Mouse (Mus musculus) liver, postnatal 0 days (tissue): ENCODE measurements at regions not wholly inside any gene's neighbourhood (a gene's known extent, or its start where the extent isn't known, plus 50 kb on each side); places are given as distances from the start of the nearest gene placed in this dataset.

Experiments used
- ATAC-seq: fragments of 200-750 bp; cut with Nextera tagmentation; 2 replicates; pipeline ENCODE4 v1.8.0; 2017; ENCODE audit warnings: mild to moderate bottlenecking, moderate library complexity
- DNase-seq: peaks from one replicate; pipeline ENCODE4 v3.0.0-alpha.2; 2016
- H3K27ac ChIP-seq: fragments of 300-500 bp; sonication (generic); 2 replicates; pipeline ENCODE4 v1.5.1; 2014; ENCODE audit warnings: antibody characterized with exemption, moderate library complexity, mild to moderate bottlenecking, low read depth
- H3K27me3 ChIP-seq: fragments of 300-500 bp; sonication (generic); 2 replicates; pipeline ENCODE4 v1.6.1; 2014; ENCODE audit warnings: low read length, control low read depth, mixed read lengths; ENCODE audit not compliant: insufficient read depth
- H3K36me3 ChIP-seq: fragments of 300-500 bp; sonication (generic); replicated peaks from 2 replicates; pipeline ENCODE4 v1.6.1; 2014; ENCODE audit warnings: mild to moderate bottlenecking, control low read depth, low read length, moderate library complexity, mixed read lengths; ENCODE audit not compliant: insufficient read depth
- H3K4me1 ChIP-seq: fragments of 300-500 bp; sonication (generic); 2 replicates; pipeline ENCODE4 v1.6.1; 2014; ENCODE audit warnings: antibody characterized with exemption, mild to moderate bottlenecking, control low read depth; ENCODE audit not compliant: insufficient read depth
- H3K4me2 ChIP-seq: fragments of 300-500 bp; sonication (generic); 2 replicates; pipeline ENCODE4 v1.6.1; 2014; ENCODE audit warnings: low read depth, mild to moderate bottlenecking, low read length, moderate library complexity, mixed read lengths
- H3K4me3 ChIP-seq: fragments of 300-500 bp; sonication (generic); 2 replicates; pipeline ENCODE4 v1.5.1; 2014; ENCODE audit warnings: low read depth, low read length
- H3K9ac ChIP-seq: fragments of 300-500 bp; sonication (generic); replicated peaks from 2 replicates; pipeline ENCODE4 v1.6.1; 2014; ENCODE audit warnings: mild to moderate bottlenecking, moderate library complexity
- H3K9me3 ChIP-seq: fragments of 300-500 bp; sonication (generic); 2 replicates; pipeline ENCODE4 v1.6.1; 2016; ENCODE audit warnings: mild to moderate bottlenecking, control low read depth, low read length, mixed read lengths
- CTCF ChIP-seq: sonication (generic); IDR thresholded peaks from 2 replicates; pipeline ENCODE4 v1.5.1; 2016; ENCODE audit warnings: antibody characterized with exemption, low read depth
- EP300 ChIP-seq: IDR thresholded peaks from 2 replicates; pipeline ENCODE4 v1.6.1; 2016; ENCODE audit warnings: antibody characterized with exemption, low read depth, mild to moderate bottlenecking
- whole genome bisulfite sequencing: fragments of 180-500 bp; shearing (Covaris S2); extraction: QIAGEN DNeasy Blood & Tissue Kit; methylation state at CpG from one replicate; pipeline ENCODE4 v1.1.7; 2014; ENCODE audit not compliant: insufficient replicate concordance; 5-methylcytosine and 5-hydroxymethylcytosine counted together

DNA sequence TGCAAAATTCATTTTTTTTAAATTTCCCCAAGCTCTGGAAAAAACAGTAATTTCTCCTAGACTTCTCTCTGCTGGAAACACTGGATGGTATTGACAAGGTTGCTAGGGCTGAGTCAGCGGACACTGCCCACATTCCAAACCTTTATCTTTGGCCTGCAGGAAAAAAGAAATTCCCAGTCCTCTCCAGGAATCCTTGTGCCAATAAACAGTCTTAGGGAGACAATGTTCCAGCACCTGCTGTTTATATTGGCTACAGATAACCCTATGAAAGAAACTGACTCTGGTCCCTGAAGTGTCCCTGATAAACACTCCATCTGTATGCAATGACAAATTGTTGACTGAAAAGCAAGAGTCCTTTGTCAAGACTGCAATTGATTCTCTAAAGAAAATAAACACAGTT lies 260.5 kb upstream of the Sgcd start:
- Histone ChIP-seq H3K27me3 (no peaks in the 10 kb centered on the region), H3K27ac (no peak overlapping the region), H3K4me1 (no peaks in the 10 kb centered on the region), H3K4me2 (no peak overlapping the region), H3K9me3 (no peaks in the 10 kb centered on the region), H3K36me3 (no peaks in the 10 kb centered on the region), H3K4me3 (no peak overlapping the region), H3K9ac (no peak overlapping the region)
- 42% methylated on average over 1 of the region's 1 CpGs for WGBS
- DNase-seq (no peak), ATAC-seq (no peak)
- TF ChIP-seq EP300 (0 out of 2 replicates have a peak, but pooled peaks have one; percentile 16), CTCF (no peak)

DNA sequence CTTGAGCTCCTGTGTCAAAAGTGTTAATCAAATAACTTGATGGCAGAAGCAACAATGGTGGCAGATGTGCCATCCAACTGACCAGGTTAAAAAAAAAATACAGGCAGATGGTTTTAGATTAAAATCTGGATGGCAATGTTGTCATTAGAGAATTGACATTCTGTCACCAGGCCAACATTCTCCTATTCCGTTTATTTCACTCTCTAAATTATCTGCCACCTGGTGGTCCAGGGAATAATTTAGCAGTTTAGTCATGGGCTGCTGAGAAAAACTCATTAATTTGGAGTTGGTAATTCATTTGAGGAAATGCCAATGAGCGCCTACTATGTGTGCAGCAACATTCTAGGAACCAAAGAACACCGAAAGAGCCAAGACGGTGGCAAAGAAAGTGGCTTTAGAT lies 232.4 kb upstream of the Sgcd start:
- ATAC-seq = no peak
- no peak overlapping the region for H3K4me3 ChIP-seq
- TF ChIP-seq EP300 (no peak), CTCF (no peak)
- 74% methylated on average over 4 of the region's 4 CpGs for WGBS
- H3K4me2 ChIP-seq = no peak overlapping the region
- no peaks in the 10 kb centered on the region for H3K9me3 ChIP-seq
- no peaks in the 10 kb centered on the region for H3K4me1 ChIP-seq
- no peaks in the 10 kb centered on the region for H3K36me3 ChIP-seq
- no peak overlapping the region for H3K27ac ChIP-seq
- H3K9ac ChIP-seq = no peak overlapping the region
- DNase-seq = no peak
- no peaks in the 10 kb centered on the region for H3K27me3 ChIP-seq

DNA sequence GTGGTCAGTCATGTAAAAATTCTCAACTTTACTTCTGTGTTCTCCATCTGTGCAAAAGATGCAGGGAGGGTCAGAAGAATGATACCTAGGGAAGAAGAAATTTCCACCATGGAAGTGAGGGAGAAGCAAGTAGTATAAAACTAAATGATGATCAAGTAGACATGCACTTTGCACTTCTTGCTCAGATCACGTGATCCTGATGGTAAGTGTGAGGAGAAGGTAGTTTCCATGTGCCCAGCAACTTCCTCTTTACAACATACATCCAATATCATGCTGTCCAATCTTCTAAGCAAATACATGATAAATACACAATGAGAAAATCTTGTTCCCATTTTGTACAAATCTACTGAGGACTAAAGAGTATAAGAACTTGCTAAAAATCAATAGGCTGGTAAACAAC lies 230.4 kb upstream of the Sgcd start:
- Histone ChIP-seq H3K36me3 (no peaks in the 10 kb centered on the region), H3K9me3 (no peaks in the 10 kb centered on the region), H3K27ac (no peak overlapping the region), H3K27me3 (no peaks in the 10 kb centered on the region), H3K4me1 (no peaks in the 10 kb centered on the region), H3K9ac (no peak overlapping the region), H3K4me2 (no peak overlapping the region), H3K4me3 (no peak overlapping the region)
- no peak for TF ChIP-seq CTCF
- TF ChIP-seq EP300 = no peak
- no peak for DNase-seq
- ATAC-seq = no peak
- WGBS = 48% methylated on average over 1 of the region's 1 CpGs

DNA sequence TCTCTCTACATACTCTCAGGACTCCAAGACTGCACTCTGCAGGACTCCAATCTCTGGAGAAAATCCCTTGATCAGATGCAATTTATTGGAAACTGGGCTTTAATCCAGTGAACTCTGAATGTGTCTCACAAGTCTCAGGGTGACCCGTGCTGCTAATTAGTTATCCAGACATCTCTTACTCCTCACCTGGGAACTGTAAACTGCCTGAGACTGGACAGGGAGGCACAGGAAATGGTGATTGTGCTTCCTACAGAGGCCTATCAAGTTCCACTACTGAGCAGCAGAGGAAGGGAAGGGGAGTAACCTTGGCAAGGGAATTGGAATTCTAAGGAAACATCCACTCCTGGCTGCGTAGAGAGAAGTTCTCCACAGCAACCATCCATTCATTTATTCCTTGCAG lies 228.0 kb upstream of the Sgcd start:
- no peak for TF ChIP-seq CTCF
- no peak for TF ChIP-seq EP300
- H3K27me3 ChIP-seq = no peaks in the 10 kb centered on the region
- no peak overlapping the region for H3K9ac ChIP-seq
- H3K9me3 ChIP-seq = no peaks in the 10 kb centered on the region
- H3K36me3 ChIP-seq = no peaks in the 10 kb centered on the region
- 53% methylated on average over 2 of the region's 2 CpGs for WGBS
- no peaks in the 10 kb centered on the region for H3K4me1 ChIP-seq
- DNase-seq = no peak
- no peak for ATAC-seq
- H3K4me2 ChIP-seq = no peak overlapping the region
- H3K27ac ChIP-seq = no peak overlapping the region
- no peak overlapping the region for H3K4me3 ChIP-seq

DNA sequence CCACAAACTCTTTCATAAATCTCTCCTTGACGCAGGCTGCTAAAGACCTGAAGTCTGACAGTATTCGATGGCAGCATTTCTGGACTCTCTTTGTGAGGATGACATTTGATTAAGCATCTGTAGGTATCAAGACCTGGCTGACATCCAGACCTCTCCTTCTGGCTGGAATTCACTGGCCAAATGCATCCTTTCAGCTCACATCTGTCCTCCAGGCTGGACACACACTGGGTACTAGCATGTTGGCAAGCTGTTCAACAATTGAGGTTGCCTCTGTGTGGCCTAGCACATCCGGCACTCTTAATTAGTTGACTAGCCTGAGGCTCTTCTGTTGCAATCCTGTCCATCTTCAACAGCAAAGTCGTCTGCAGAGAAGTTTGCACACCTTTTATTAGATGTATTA lies 197.8 kb upstream of the Sgcd start:
- H3K36me3 ChIP-seq = no peaks in the 10 kb centered on the region
- WGBS = 79% methylated on average over 4 of the region's 4 CpGs
- ATAC-seq (no peak), DNase-seq (no peak)
- H3K27ac ChIP-seq = no peak overlapping the region
- no peaks in the 10 kb centered on the region for H3K4me1 ChIP-seq
- no peak overlapping the region for H3K9ac ChIP-seq
- H3K4me3 ChIP-seq = no peak overlapping the region
- no peak overlapping the region for H3K4me2 ChIP-seq
- no peaks in the 10 kb centered on the region for H3K9me3 ChIP-seq
- no peak for TF ChIP-seq CTCF
- no peak for TF ChIP-seq EP300
- H3K27me3 ChIP-seq = no peaks in the 10 kb centered on the region

DNA sequence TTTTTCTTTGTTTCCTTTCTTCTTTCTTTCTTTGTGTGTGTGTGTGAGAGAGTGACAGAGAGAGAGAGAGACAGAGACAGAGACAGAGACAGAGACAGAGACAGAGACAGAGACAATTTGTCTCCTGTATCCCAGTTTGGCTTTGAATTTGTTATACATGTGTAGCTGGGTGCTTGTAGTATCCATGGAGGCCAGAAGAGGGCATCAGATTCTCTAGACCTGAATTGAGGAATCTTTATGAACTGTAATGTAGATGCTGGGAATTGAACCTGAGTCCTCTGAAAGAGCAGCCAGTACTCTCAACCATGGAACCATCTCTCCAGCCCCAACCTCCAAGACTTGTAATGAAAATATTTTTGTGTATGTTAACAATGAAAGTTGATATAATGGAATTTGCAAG lies 190.2 kb upstream of the Sgcd start:
- no peak for DNase-seq
- H3K9me3 ChIP-seq = no peaks in the 10 kb centered on the region

DNA sequence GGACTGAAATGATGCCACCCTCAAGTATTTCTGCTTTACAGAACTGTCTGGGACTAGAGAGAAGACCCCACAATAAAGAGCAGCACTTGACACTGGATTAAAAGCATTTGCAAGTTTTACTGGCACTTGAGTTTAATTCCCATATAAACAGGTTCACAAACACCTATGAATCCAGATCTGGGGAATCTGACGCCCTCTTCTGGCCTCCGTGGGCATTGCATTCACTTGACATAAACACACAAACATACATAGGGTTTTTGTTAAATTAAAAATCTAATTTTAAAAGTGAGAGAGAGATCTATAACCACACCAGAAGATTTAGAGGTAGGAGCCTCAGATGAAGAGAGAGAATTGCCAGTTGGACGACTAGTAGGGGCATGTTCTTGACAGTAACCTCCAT lies 189.4 kb upstream of the Sgcd start:
- H3K27me3 ChIP-seq = no peaks in the 10 kb centered on the region
- 28% methylated on average over 3 of the region's 3 CpGs for WGBS
- no peak overlapping the region for H3K27ac ChIP-seq
- H3K4me1 ChIP-seq = no peaks in the 10 kb centered on the region
- no peaks in the 10 kb centered on the region for H3K36me3 ChIP-seq
- no peaks in the 10 kb centered on the region for H3K9me3 ChIP-seq
- no peak overlapping the region for H3K9ac ChIP-seq
- TF ChIP-seq CTCF = no peak; the same call in 1 of the 2 replicates
- no peak for TF ChIP-seq EP300
- H3K4me3 ChIP-seq = no peak overlapping the region
- ATAC-seq (no peak), DNase-seq (no peak)
- no peak overlapping the region for H3K4me2 ChIP-seq

More for the DNA sequence above, 190.2 kb upstream of the Sgcd start:
- Histone ChIP-seq H3K27me3 (no peaks in the 10 kb centered on the region), H3K4me1 (no peaks in the 10 kb centered on the region), H3K4me3 (no peak overlapping the region), H3K4me2 (no peak overlapping the region), H3K9ac (no peak overlapping the region), H3K27ac (no peak overlapping the region), H3K36me3 (no peaks in the 10 kb centered on the region)
- ATAC-seq = no peak
- TF ChIP-seq EP300 (no peak), CTCF (peak; percentile 37)
